Mouse (Mus musculus) kidney, adult 2 months (tissue): ENCODE results near the gene Zcchc2.

Experiments used
- CTCF ChIP-seq: fragments of 200-500 bp; conservative IDR thresholded peaks from 2 replicates; pipeline ENCODE4 v1.5.1; 2011; ENCODE audit warnings: low read depth, mild to moderate bottlenecking, control low read depth, low read length, moderate library complexity, mixed read lengths; ENCODE audit not compliant: insufficient read depth, insufficient read length
- POLR2A ChIP-seq: fragments of 200-500 bp; IDR thresholded peaks from one replicate; pipeline ENCODE4 v1.6.1; 2011; ENCODE audit warnings: low read depth, low read length, control low read depth

GRCm38 (mm10) chr1:106030886-106031285, 40.7 kb downstream of the Zcchc2 start:
- TF ChIP-seq POLR2A, result no peak
- TF ChIP-seq CTCF, result no peak
